Mouse (Mus musculus) limb, embryonic 15.5 days (tissue): ENCODE data around the gene Bbs10. TPM values are rescaled to one million over a fixed set of nuclear protein-coding genes. Genes with fewer than 3 reads are reported as not detected.
A peak's percentile ranks its signal among the peaks of the same experiment; 100 is the strongest.

ENCODE experiments used
- ATAC-seq: fragments of 200-750 bp; cut with Nextera tagmentation; 2 replicates; pipeline ENCODE4 v1.8.0; 2017; ENCODE audit warnings: low read depth, moderate TSS enrichment; ENCODE audit not compliant: insufficient number of reproducible peaks, low FRiP score, low TSS enrichment
- H3K27ac ChIP-seq: fragments of 300-500 bp; sonication (generic); 2 replicates; pipeline ENCODE4 v1.5.1; 2015; ENCODE audit warnings: moderate library complexity, mild to moderate bottlenecking, inconsistent platforms
- H3K27me3 ChIP-seq: fragments of 300-500 bp; sonication (generic); 2 replicates; pipeline ENCODE4 v1.6.1; 2015; ENCODE audit warnings: inconsistent platforms
- H3K36me3 ChIP-seq: fragments of 300-500 bp; sonication (generic); 2 replicates; pipeline ENCODE4 v1.6.1; 2015; ENCODE audit warnings: inconsistent platforms
- H3K4me1 ChIP-seq: fragments of 300-500 bp; sonication (generic); 2 replicates; pipeline ENCODE4 v1.6.1; 2015; ENCODE audit warnings: inconsistent platforms
- H3K4me2 ChIP-seq: fragments of 300-500 bp; sonication (generic); 2 replicates; pipeline ENCODE4 v1.6.1; 2015; ENCODE audit warnings: mild to moderate bottlenecking, inconsistent platforms
- H3K4me3 ChIP-seq: fragments of 300-500 bp; sonication (generic); 2 replicates; pipeline ENCODE4 v1.5.1; 2015; ENCODE audit warnings: mild to moderate bottlenecking, inconsistent platforms
- H3K9ac ChIP-seq: fragments of 300-500 bp; sonication (generic); 2 replicates; pipeline ENCODE4 v1.6.1; 2015; ENCODE audit warnings: inconsistent platforms
- H3K9me3 ChIP-seq: fragments of 300-500 bp; sonication (generic); 2 replicates; pipeline ENCODE4 v1.6.1; 2016; ENCODE audit warnings: inconsistent platforms
- WGBS: fragments of 180-500 bp; shearing (Covaris S2); methylation state at CpG from one replicate; pipeline ENCODE4 v1.1.7; 2015; 5-methylcytosine and 5-hydroxymethylcytosine counted together
- polyA plus RNA-seq: library from polyadenylated mRNA; unstranded; fragments of >200 nt; fragmentation: Nextera tagmentation; extraction: Ambion mirVana; gene quantifications from 2 replicates; pipeline ENCODE4 v1.2.1, GENCODE M21; 2015

Gene Bbs10
- polyA plus RNA-seq, 1 experiment from 2014 or later: 4.0 TPM

DNA sequence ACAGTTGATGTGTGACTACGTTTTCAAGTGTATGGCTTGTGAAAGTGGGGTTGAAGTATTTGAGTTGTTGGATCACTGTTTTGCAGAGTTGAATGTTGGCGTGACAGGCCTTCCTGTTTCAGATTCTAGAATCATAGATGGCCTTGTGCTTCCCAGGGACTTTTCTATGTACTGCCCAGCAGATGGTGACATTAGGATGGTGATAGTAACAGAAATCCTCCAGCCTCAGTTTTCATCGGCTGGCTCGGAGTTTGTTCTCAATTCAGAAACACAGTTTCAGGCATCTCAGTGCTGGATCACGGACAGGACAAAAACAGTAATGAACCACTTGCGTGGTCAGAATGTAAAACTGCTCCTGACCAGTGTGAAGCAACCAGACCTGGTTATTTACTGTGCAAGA lies 1.1 kb downstream of the Bbs10 start:
- H3K4me3 ChIP-seq: no peak overlapping the region
- no peak overlapping the region for H3K27ac ChIP-seq
- H3K4me2 ChIP-seq: 0 out of 2 replicates have a peak overlapping the region, but pooled peaks have one; percentile 71
- H3K9ac ChIP-seq: no peak overlapping the region
- 85% methylated on average over 6 of the region's 6 CpGs for WGBS
- ATAC-seq: no peak
- H3K9me3 ChIP-seq: no peaks in the 10 kb centered on the region
- peaks cover 4% of the 10 kb centered on the region; the same call in 1 of the 2 replicates for H3K4me1 ChIP-seq
- H3K36me3 ChIP-seq: no peaks in the 10 kb centered on the region
- H3K27me3 ChIP-seq: no peaks in the 10 kb centered on the region

DNA sequence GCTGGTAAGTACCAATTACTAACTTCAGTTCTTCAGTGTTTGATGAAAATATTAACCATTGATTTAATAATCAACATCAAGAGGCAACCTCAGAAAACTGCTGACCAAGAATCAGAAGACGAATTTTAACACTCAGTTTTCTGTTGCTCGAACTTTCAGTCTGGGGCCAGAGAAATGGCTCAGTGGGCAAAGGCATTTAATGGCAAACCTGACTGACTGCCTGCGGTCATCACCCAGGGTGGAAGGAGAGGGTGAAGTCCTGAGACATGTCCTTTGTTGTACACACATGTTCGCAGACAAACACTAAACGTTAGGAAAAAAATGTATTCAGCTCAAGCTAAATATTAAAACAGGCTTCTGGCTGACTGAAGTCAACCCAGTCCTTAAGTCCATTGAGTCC lies 2.6 kb downstream of the Bbs10 start:
- WGBS: 94% methylated on average over 5 of the region's 5 CpGs
- H3K27me3 ChIP-seq: no peaks in the 10 kb centered on the region
- no peak for ATAC-seq
- H3K4me1 ChIP-seq: peaks cover 4% of the 10 kb centered on the region; the same call in 1 of the 2 replicates
- H3K27ac ChIP-seq: no peak overlapping the region
- no peak overlapping the region for H3K4me2 ChIP-seq
- no peak overlapping the region for H3K4me3 ChIP-seq
- no peak overlapping the region for H3K9ac ChIP-seq
- H3K9me3 ChIP-seq: no peaks in the 10 kb centered on the region
- H3K36me3 ChIP-seq: no peaks in the 10 kb centered on the region

DNA sequence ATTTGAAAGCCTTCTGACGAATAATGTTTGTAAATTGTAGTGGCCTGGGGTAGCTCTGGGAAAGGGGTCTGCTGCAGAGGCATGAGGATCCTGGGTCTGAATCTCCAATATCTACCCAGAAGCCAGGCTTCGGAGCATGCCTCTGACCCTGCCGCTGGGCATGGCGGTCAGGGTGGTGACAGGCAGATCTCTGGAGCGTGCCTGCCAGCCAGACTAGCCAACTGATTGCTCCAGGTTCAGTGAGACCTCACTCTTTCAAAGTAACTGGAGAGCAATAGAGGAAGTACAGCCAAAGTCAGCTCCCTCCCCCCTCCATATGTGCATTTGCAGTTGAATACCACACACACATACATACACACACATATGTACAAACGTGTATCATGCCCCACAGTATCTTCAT lies 4.0 kb downstream of the Bbs10 start:
- peaks cover 4% of the 10 kb centered on the region; the same call in 1 of the 2 replicates for H3K4me1 ChIP-seq
- no peaks in the 10 kb centered on the region for H3K27me3 ChIP-seq
- no peak overlapping the region for H3K27ac ChIP-seq
- no peak overlapping the region for H3K4me3 ChIP-seq
- H3K36me3 ChIP-seq: no peaks in the 10 kb centered on the region
- no peak overlapping the region for H3K9ac ChIP-seq
- H3K4me2 ChIP-seq: no peak overlapping the region
- 93% methylated on average over 6 of the region's 6 CpGs for WGBS
- H3K9me3 ChIP-seq: no peaks in the 10 kb centered on the region
- ATAC-seq: no peak

DNA sequence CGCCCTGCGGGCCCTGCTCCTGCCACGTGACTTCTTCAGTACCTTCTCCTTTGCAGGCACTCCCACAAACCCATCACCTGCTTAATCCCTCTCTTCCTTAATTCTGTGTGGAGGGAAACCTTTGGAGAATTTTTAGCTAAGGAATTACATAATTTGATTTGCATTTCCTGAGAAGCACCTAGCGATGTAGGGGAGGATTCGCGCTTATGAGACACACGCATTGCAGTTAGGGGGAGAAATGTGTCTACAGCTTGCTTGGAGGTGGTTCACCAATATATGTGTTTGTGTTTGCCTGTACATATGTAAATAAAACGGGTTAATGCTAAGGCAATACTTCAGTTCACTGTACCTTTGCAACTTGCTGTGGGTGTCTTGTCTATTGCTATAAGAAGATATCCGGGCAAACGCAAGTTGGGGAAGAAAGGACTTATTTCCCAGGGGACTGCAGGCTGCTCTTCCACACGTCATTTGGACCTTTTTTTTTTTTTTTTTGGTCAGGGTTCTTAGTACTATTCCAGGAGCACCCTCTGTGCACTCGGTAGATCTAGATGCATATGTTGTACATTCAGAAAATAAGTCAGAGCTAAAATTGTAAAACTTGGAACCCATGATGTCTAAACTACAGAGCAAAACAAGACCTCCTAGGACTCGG lies 10.5 kb downstream of the Bbs10 start:
- H3K4me3 ChIP-seq: no peak overlapping the region
- H3K9me3 ChIP-seq: no peaks in the 10 kb centered on the region
- H3K9ac ChIP-seq: no peak overlapping the region
- WGBS: 91% methylated on average over 13 of the region's 13 CpGs
- H3K27ac ChIP-seq: no peak overlapping the region
- H3K36me3 ChIP-seq: no peaks in the 10 kb centered on the region
- no peaks in the 10 kb centered on the region for H3K27me3 ChIP-seq
- no peak overlapping the region for H3K4me2 ChIP-seq
- no peak for ATAC-seq
- no peaks in the 10 kb centered on the region for H3K4me1 ChIP-seq

DNA sequence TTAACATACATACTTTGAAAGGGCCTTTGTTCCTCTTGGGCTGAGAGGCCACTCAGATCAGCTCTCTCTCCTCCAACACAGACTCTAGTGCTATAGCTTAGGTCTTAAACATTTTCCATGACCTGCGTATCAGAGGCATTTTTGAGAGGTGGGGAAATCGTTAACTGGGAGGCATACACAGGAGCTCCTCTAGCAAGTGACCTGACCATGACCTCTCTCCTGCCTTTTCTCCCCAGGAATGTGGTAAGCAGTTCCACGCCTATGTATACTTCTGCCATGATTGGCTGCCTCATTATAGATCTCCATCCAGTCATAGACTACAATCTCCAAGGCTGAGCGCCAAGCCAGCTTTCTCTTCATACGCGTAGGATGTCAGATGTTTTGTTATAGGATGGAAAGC lies 14.8 kb downstream of the Bbs10 start:
- Histone ChIP-seq H3K4me2 (no peak overlapping the region), H3K36me3 (no peaks in the 10 kb centered on the region), H3K27ac (no peak overlapping the region), H3K4me3 (no peak overlapping the region), H3K27me3 (no peaks in the 10 kb centered on the region), H3K9me3 (no peaks in the 10 kb centered on the region), H3K9ac (no peak overlapping the region), H3K4me1 (0 out of 2 replicates have a peak, but pooled peaks cover 3% of the 10 kb centered on the region)
- no peak for ATAC-seq
- 57% methylated on average over 6 of the region's 6 CpGs for WGBS

DNA sequence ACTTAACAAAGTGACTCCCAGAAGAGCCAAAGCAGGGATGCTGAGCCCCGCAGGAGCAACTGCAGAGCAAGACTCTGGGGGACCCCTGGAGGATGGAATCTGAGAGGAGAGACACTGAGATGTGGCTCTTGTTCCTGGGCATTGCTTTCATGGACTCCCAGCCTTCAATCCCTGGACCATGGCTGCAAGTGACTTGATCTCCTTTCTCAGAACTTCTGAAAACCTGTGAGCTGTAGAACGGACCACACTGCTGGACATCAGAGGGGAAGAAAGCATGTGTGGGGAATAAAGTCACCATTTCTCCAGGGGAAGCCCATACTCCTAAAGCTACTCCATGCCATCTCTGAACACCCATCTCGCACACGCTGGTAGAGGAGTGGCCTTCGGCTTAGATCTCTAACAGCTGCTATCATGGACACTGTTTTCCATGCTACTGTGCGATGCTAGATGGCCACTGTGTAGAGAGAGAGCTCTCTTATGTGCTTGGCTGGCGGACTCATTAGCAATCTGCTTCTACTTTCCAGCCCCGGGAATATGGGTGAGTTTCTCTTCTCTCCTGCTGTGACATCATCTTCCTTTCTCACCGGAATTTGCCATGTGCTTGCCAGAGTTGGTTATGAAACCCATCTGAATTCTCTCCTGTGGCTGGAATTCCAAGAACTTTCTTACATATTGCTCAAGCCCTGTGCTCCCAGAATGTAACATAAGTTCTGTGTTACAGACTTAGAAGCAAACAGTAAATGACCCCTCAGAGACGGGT lies 16.3 kb downstream of the Bbs10 start:
- Histone ChIP-seq H3K4me2 (no peak overlapping the region), H3K4me1 (0 out of 2 replicates have a peak, but pooled peaks cover 3% of the 10 kb centered on the region), H3K4me3 (no peak overlapping the region), H3K27me3 (no peaks in the 10 kb centered on the region), H3K27ac (no peak overlapping the region; the same call in 1 of the 2 replicates), H3K36me3 (no peaks in the 10 kb centered on the region), H3K9me3 (no peaks in the 10 kb centered on the region), H3K9ac (no peak overlapping the region)
- 63% methylated on average over 10 of the region's 10 CpGs for WGBS
- ATAC-seq: no peak

DNA sequence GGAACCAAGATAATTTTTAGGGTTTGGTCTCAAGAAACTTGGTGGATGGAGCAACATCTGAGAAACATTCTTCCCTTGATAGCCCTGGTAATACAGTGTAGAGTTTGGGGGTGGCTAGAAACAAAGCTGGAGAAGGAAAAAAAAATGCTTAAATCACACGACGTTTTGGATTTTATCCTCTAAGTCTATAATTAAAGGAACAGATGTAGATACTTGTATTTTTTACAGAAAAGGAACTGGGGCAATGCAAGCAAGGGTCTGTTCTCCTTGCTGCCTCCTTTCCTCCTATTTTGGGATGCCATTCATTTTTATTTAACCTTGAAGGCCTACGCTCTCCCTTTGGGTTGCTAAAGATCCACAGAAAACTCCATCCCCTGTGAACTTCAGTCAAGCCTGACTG lies 17.5 kb downstream of the Bbs10 start:
- WGBS: 54% methylated on average over 3 of the region's 3 CpGs

DNA sequence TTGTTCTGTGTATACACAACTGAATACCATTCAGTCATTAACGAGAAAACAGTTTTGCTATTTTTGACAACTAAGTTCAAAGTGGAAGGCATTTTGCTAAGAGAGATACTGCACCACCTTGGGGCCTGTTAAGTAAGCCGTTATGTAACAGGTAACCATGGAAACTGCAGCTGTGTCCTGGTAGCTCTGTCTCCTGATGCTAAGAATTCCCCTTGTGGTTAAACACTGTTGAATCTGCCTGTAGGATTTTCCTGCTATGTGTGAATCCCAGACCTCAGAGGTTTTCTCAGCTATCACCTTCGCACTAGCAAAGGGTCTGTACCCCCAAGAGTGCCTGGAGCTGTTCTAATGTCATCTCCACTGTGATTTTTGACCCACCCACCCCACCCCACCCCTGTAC lies 19.5 kb downstream of the Bbs10 start:
- H3K27me3 ChIP-seq: no peaks in the 10 kb centered on the region
- no peak overlapping the region for H3K27ac ChIP-seq
- H3K9ac ChIP-seq: no peak overlapping the region
- WGBS: 70% methylated on average over 3 of the region's 3 CpGs
- H3K4me2 ChIP-seq: no peak overlapping the region
- H3K9me3 ChIP-seq: no peaks in the 10 kb centered on the region
- H3K4me1 ChIP-seq: 0 out of 2 replicates have a peak, but pooled peaks cover 3% of the 10 kb centered on the region
- H3K4me3 ChIP-seq: no peak overlapping the region
- ATAC-seq: no peak
- H3K36me3 ChIP-seq: no peaks in the 10 kb centered on the region

More for the DNA sequence above, 17.5 kb downstream of the Bbs10 start:
- Histone ChIP-seq H3K27me3 (no peaks in the 10 kb centered on the region), H3K27ac (no peak overlapping the region), H3K9me3 (no peaks in the 10 kb centered on the region), H3K4me2 (no peak overlapping the region), H3K36me3 (no peaks in the 10 kb centered on the region), H3K9ac (no peak overlapping the region), H3K4me1 (0 out of 2 replicates have a peak, but pooled peaks cover 3% of the 10 kb centered on the region), H3K4me3 (no peak overlapping the region)
- no peak for ATAC-seq

DNA sequence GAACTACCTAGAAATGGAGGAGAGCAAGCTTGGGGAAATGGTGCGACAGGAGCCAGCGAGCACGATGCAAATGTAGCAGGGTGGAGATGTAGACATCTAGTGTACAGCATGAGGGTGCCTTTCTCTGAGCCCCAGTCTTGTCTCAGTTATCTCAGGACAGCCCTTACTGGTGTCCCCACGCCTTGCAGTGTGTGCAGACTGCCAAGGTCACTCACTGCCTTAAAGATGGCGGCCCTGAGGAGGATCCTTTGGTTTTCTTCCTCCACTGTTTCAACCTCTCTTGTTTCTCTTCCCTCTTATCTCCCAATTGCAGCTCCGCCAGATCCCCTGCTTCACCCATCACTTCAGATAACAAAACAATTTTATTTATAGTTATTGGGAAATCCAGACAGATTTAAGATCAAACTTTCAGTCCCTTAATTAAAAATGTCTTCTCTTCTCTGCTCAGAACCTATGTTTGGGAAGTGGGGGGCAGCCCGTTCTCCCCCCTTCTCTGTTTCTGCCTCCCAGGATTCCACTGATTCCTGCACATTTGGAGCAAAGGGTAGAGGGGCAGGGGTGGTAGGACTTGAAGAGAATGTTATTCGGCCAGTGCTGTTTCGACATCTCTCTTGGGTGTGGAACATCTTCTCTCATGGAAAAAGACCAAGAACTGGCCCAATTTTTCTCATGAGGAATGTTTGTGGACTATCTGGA lies 20.5 kb downstream of the Bbs10 start:
- no peaks in the 10 kb centered on the region for H3K36me3 ChIP-seq
- H3K9ac ChIP-seq: no peak overlapping the region
- no peaks in the 10 kb centered on the region for H3K27me3 ChIP-seq
- H3K9me3 ChIP-seq: no peaks in the 10 kb centered on the region
- WGBS: 86% methylated on average over 9 of the region's 9 CpGs
- no peak overlapping the region for H3K4me3 ChIP-seq
- H3K4me1 ChIP-seq: 0 out of 2 replicates have a peak, but pooled peaks cover 3% of the 10 kb centered on the region
- H3K4me2 ChIP-seq: no peak overlapping the region
- no peak overlapping the region for H3K27ac ChIP-seq
- ATAC-seq: no peak

DNA sequence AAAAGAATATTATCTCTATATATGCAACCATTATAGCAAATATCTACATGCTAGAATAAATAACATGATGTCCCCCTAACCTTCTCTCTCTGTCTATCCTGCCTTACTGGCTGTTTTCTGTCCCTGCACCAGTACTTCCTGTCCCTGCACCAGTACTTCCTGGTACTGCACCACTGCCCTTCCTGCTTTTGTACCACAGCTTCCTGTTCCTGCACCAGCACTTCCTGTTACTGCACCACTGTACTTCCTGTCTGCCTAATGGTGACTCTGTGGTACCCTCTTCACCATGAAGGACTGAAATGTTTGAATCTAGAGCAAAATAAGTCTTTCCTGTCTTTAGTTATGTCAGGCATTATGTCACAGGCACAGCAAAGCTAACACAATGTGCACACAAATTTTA lies 22.1 kb downstream of the Bbs10 start:
- no peak overlapping the region for H3K27ac ChIP-seq
- no peak overlapping the region for H3K4me3 ChIP-seq
- H3K4me2 ChIP-seq: no peak overlapping the region
- no peaks in the 10 kb centered on the region for H3K27me3 ChIP-seq
- ATAC-seq: no peak
- no peaks in the 10 kb centered on the region for H3K9me3 ChIP-seq
- H3K36me3 ChIP-seq: no peaks in the 10 kb centered on the region
- H3K4me1 ChIP-seq: no peaks in the 10 kb centered on the region
- H3K9ac ChIP-seq: no peak overlapping the region

DNA sequence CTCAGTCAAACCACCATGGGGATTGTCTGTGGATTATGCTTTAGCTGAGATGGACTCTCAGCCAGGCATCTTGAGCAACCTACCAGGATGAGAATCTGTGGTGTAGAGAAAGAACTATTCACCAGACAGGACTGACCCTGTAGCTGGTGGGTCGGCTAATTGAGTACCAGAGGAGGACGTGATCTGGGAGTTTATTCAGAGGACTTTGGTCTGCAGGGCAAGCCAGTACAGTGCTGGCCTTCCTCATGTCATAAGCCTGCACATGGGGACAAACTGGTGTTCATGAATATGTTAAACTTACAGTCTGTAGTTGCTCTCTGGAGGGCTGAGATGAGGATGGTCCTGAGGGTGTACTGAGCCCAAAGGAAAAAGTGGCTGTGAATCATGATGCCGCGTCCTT lies 29.5 kb downstream of the Bbs10 start:
- no peaks in the 10 kb centered on the region for H3K27me3 ChIP-seq
- H3K36me3 ChIP-seq: no peaks in the 10 kb centered on the region
- H3K9ac ChIP-seq: no peak overlapping the region
- H3K4me1 ChIP-seq: no peaks in the 10 kb centered on the region
- no peak overlapping the region for H3K27ac ChIP-seq
- WGBS: 74% methylated on average over 4 of the region's 4 CpGs
- H3K4me3 ChIP-seq: no peak overlapping the region
- no peak overlapping the region for H3K4me2 ChIP-seq
- H3K9me3 ChIP-seq: no peaks in the 10 kb centered on the region
- no peak for ATAC-seq

DNA sequence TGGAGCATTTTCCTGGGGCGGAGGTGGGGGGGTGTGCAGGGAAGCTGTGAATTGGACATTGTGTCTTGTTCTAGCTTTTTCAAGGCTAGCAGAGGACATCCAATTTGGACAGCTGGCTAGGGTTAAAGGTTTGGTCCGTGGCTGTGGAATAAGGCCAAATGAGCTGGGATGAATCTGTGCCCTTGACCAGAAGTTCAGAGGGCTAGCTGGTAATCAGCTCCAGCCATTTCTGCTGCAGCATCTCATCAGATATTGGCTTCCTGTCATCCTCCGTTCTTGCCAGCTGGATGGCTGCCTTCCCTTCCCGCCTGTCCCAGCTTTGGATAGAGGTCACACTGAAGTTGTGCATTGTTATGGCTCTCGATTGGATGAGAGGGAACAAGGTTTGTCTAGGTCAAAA lies 30.8 kb downstream of the Bbs10 start:
- Histone ChIP-seq H3K4me3 (no peak overlapping the region), H3K9me3 (no peaks in the 10 kb centered on the region), H3K36me3 (no peaks in the 10 kb centered on the region), H3K27ac (no peak overlapping the region), H3K4me1 (no peaks in the 10 kb centered on the region), H3K4me2 (no peak overlapping the region), H3K9ac (no peak overlapping the region), H3K27me3 (no peaks in the 10 kb centered on the region)
- 88% methylated on average over 5 of the region's 5 CpGs for WGBS
- ATAC-seq: no peak
